Mouse (Mus musculus): ENCODE data around the gene Mnd1.
A peak's percentile ranks its signal among the peaks of the same experiment; 100 is the strongest.

Gene Mnd1

DNA sequence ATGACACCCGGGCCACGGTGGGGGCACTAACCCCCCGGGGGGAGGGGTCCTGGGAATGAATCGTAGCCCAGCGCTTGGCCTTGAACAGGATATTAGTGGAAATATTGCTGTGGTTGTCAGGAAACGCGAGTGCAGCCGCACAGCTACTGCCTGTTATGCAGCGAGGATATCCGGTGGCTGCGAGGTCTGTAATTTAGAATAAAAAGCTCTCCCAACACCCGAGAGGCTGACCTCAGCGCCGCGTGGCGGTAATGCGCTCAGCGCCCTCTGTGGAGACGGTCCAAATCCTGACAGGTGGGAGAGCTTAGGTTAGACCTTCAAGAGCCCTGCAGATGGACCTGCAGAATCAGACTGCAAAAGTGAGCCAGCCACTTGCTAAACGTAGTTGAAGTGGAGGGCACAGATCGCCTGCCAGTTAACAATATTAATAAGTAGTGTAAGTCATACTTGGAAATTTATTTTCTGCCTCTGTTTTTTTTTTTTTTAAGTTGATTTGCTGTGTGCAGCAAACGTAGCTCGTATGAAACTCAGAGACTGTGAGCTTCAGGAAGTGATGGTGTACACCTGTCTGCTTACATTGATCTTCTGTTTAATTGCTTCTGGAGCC lies 115.0 kb downstream of the Mnd1 start:
- peak in 1 of 2 experiments; percentile 73 for DNase-seq

DNA sequence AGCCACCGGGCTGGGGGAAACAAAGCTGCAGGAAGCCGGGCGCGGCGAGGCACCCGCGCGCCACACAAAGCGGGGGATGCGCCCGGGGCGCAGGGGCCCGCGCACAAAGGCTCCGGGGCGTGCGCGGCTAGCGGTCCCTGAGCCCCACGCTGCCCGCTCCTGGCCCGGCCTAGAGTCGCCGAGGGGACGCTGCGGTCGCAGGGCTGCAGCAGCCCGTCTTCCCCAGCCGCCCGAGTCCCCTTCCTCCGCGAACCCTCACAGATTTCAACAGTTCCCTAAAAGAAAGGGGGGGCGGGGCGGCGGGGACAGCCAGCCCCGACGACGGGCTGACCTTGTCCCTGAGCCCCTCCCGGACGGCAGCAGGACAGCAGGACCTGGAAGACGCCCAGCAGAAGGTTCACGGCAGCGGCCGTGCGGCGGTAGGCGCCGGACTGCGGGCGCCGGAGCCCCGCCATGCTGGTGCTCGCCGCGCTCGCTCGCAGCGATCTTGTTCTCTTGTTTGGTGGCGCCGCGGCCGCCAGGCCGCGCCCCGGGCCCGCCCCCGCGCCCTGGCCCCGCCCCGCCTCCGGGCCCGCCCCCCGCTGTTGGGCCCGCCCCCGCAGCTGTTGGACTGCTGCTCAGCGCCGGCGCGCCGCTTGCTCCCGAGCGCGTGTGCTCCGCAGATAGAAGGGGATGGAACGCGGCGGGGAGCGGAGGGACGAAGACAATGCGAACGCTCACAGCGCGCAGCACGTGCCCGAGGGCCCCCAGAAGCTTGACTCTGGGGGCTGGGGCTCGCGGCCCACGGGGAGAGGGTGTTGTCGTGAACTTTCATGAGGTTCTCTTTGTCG lies 115.7 kb downstream of the Mnd1 start, which contains the start of gene Tmem131l:
Gene Tmem131l (minus strand): TSS at position 530 of the 830 bp plus-strand sequence.
- DNase-seq: peak; percentile 86 to 94

DNA sequence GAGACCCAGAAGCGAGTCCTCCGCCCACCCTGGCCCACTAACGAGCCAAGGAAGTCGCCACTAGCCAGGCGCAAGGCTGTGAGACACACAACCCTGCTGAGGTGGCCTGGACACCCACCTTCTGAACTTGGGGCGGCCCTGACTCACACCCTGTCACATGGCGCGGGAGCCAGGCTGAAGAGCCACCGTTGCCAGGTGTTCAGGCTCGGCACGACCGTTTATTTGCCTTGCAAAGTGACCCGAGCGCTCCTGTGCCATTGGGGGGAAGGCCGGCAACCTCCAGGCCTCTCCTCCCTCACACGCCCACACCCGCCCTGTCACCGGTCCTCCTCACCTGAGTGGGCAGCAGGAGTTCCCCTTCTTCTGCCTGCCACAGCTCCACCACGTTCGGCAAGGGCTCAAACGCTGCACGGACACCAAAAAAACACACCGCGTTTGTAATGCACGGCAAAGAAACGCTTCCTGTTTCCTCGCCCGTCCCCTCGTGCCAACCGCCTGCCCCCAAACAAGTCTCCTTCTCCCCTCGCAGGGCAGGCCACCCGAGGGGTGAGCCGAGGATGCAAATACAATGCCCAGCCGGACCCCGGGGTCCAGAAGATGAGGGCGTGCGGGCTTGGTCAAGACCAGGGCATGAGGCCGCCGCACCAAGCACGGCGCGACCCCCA lies 116.5 kb downstream of the Mnd1 start:
- DNase-seq: peak; percentile 56 to 66

DNA sequence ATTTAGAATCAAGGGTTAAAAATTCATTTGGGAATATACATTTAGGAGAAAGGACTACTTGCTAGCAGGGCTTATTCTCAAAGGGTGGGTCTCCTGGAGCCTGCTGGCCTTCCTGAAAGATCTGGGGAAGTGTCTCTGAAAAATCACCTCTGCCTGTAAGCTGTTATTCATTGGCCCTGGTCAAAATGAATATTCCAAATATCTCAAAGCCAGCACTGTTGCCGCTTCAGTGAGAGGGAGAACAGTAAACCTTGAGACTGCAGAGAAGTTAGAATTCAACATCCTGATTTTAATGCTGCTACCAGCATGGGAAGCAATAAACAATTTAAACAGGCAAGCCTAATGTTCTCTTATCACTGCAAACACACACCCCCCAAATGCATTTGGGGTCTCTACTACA lies 117.5 kb downstream of the Mnd1 start:
- DNase-seq: no peak

All from cerebellum, postnatal 25 days (tissue).